Mouse (Mus musculus) liver, adult 2 months (tissue): ENCODE measurements around the gene Pkdrej. TPM values are rescaled to one million over a fixed set of nuclear protein-coding genes. Genes with fewer than 3 reads are reported as not detected.
A peak's percentile ranks its signal among the peaks of the same experiment; 100 is the strongest.

Experiments
- DNase-seq: peaks from one replicate; pipeline ENCODE4 v3.0.0-alpha.2; 2011; ENCODE audit warnings: low read depth, low spot score; ENCODE audit errors: extremely low read depth
- H3K27ac ChIP-seq: fragments of 200-500 bp; replicated peaks from 2 replicates; pipeline ENCODE4 v1.5.1; 2012; ENCODE audit warnings: low read depth, mild to moderate bottlenecking, control low read depth, inconsistent platforms, low read length; ENCODE audit not compliant: insufficient read depth
- H3K27me3 ChIP-seq: fragments of 200-500 bp; 2 replicates; pipeline ENCODE4 v1.6.1; 2012; ENCODE audit warnings: mild to moderate bottlenecking, moderate library complexity, low read length, inconsistent platforms; ENCODE audit not compliant: control insufficient read depth, insufficient read depth
- H3K36me3 ChIP-seq: fragments of 200-500 bp; 2 replicates; pipeline ENCODE4 v1.6.1; 2012; ENCODE audit warnings: low read length, inconsistent platforms; ENCODE audit not compliant: control insufficient read depth, insufficient read depth
- H3K4me1 ChIP-seq: fragments of 200-500 bp; 2 replicates; pipeline ENCODE4 v1.6.1; 2011; ENCODE audit warnings: low read length; ENCODE audit not compliant: control insufficient read depth, insufficient read depth
- H3K4me3 ChIP-seq: fragments of 200-500 bp; 2 replicates; pipeline ENCODE4 v1.5.1; 2011; ENCODE audit warnings: low read depth, mild to moderate bottlenecking, control low read depth, low read length, moderate library complexity; ENCODE audit not compliant: insufficient read depth
- H3K79me2 ChIP-seq: fragments of 200-500 bp; 2 replicates; pipeline ENCODE4 v1.6.1; 2012; ENCODE audit warnings: inconsistent platforms, mild to moderate bottlenecking, low read length, moderate library complexity; ENCODE audit not compliant: control insufficient read depth, insufficient read depth
- H3K9ac ChIP-seq: fragments of 200-500 bp; 2 replicates; pipeline ENCODE4 v1.6.1; 2012; ENCODE audit warnings: low read depth, mild to moderate bottlenecking, control low read depth, inconsistent platforms, low read length
- CTCF ChIP-seq: fragments of 200-500 bp; IDR thresholded peaks from 2 replicates; pipeline ENCODE4 v1.5.1; 2011; ENCODE audit warnings: low read depth, low read length, control low read depth
- POLR2A ChIP-seq: fragments of 200-500 bp; IDR thresholded peaks from 2 replicates; pipeline ENCODE4 v1.6.1; 2011; ENCODE audit warnings: low read length, control low read depth; ENCODE audit not compliant: insufficient read depth; ENCODE audit errors: extremely low read depth
- WGBS: fragments of 180-500 bp; shearing (Covaris S2); methylation state at CpG from one replicate; pipeline ENCODE4 v1.1.7; 2018; 5-methylcytosine and 5-hydroxymethylcytosine counted together
- polyA plus RNA-seq: library from polyadenylated mRNA; depleted of rRNA; stranded (reverse); fragments of >200 nt; gene quantifications from 2 replicates; pipeline ENCODE4 v1.2.3, GENCODE M21; 2012
- total RNA-seq: library from RNA; depleted of rRNA; stranded (reverse); fragments of >200 nt; gene quantifications from 2 replicates; pipeline ENCODE4 v1.2.3, GENCODE M21; 2014

Gene Pkdrej
- total and polyA plus RNA-seq, 2 experiments = 0.01 to 0.09 TPM

DNA sequence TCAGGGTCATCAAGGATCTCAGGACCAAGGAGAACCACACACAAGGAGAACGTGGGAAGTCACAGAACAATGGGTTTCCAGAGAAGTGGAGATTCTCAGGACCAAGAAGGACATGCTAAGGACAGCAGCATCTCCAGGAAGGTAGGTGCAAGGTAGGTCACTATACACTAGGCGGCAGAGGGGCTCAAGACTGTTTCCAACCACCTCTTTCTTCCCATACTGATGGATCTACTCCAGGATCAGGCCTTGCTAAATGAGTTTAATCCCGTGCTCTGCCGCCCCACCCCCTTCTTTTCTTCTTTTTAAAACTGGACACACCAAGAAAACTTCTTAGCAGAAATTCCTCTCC, 451 bp upstream of the Pkdrej start:
- WGBS = 43% methylated on average over 4 of the region's 4 CpGs
- Histone ChIP-seq H3K4me1 (peaks cover 4% of the 10 kb centered on the region; the same call in 1 of the 2 replicates), H3K4me3 (no peak overlapping the region), H3K9ac (no peak overlapping the region), H3K27me3 (0 out of 2 replicates have a peak, but pooled peaks cover 3% of the 10 kb centered on the region), H3K79me2 (no peaks in the 10 kb centered on the region), H3K27ac (no peak overlapping the region), H3K36me3 (no peaks in the 10 kb centered on the region)
- DNase-seq = no peak
- no peak for TF ChIP-seq CTCF
- TF ChIP-seq POLR2A = no peak

DNA sequence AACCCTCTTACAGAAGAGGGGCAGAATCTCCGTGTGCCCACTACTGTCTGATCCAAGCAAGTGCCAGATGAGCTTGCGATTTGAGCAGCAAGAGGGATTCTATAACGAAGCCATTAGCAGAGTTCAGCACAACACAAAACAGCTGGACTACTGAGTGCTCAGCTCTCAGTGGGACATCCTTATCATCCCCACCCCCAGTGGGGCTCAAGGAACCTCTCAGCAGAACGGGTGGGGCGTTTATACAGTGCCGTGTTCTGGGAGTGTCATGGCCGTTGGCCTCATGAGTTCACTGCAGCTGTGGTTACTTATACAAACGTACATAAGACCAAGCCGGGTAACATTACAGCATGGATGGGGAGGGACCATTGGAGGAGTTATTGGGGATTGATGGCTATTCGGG, 8.1 kb downstream of the Pkdrej start:
- H3K79me2 ChIP-seq = no peaks in the 10 kb centered on the region
- H3K4me3 ChIP-seq = no peak overlapping the region
- H3K27ac ChIP-seq = no peak overlapping the region
- H3K27me3 ChIP-seq = no peaks in the 10 kb centered on the region
- TF ChIP-seq POLR2A (no peak), CTCF (no peak)
- WGBS = 78% methylated on average over 10 of the region's 10 CpGs
- no peak for DNase-seq
- H3K9ac ChIP-seq = no peak overlapping the region
- no peaks in the 10 kb centered on the region for H3K36me3 ChIP-seq
- H3K4me1 ChIP-seq = peaks cover 6% of the 10 kb centered on the region

DNA sequence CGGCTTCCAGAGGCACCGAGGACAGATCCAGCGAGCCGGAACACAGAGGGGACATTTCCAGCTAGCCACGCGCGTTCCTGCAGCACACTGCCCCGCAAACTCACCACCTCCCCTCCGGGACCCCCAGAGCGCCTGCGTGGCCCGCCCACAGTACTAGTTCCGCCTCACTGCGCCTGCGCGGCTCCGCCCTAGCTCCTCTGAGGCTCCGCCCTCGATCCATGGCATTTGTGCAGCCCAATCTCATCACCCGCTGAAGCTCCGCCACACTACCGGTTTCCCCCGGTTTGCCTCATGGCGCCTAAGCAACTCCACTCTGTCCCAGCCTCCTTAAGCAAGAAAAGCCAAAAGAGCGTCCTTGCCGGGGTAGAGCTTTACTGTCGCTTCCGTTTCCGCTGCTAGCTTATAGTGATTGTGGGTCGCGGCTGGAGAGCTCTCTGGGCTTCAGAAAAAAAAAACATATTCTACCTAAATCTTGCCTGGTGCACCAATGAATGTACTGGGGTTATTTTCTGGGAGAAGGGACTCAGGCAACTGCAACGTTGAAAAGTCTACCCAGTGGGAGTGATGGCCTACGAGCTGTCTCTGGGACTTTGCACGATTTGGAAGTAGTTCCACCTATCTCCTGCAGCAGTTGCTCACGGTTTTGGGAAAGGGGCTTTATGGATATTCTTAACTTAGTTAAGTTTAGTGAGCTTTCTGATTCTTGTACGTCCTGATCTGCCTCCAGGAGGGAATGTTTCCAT, 9.8 kb downstream of the Pkdrej start, which contains the start of gene Cdpf1:
TSS of gene Cdpf1 (minus strand) at position 163 of the 743 bp plus-strand sequence.
- H3K27ac ChIP-seq = peak within 1 kb of the TSS; percentile 75
- DNase-seq = peak; percentile 81
- TF ChIP-seq CTCF = peak; percentile 24
- peak; percentile 71 for TF ChIP-seq POLR2A
- H3K4me3 ChIP-seq = peak within 1 kb of the TSS; percentile 82
- WGBS = 4% methylated on average over 36 of the region's 36 CpGs
- H3K9ac ChIP-seq = peak within 1 kb of the TSS; percentile 79
- H3K4me1 ChIP-seq = peaks cover 8% of the 10 kb centered on the region
- no peaks in the 10 kb centered on the region for H3K79me2 ChIP-seq
- H3K27me3 ChIP-seq = no peaks in the 10 kb centered on the region
- no peaks in the 10 kb centered on the region for H3K36me3 ChIP-seq

DNA sequence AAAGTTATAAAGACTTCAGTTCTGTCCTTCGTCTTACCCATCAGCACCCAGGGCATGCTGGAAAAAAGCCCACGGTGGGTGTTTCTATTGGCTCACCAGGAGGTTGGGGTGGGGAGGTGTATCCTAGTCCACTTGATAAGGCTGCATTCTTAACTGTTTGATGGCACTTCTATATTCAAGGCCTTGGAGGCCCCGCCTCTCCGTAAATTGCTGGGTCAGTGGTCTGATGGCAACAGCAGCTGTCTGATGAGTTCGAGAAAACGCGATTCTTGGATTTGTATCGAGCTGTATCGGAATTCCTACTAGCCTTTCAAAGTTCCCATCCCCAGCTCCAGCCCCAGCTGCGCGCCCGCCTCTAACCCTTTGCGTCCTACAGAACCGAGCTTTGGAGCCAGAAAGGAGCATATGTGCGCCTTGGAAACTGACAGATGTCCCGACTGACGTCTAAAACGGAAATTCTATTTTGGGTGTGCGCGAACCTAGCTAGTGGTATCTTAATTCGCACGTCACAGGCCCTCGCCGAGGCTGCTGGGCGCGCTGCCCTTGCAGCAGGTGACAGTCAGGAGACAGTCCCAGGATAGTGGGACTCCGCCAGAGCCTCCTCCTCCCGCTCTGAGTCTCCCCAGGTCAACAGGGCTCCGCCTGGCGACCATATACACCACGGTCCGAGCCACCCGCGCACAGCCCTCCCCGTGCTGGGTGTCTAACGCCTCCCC, 10.6 kb downstream of the Pkdrej start:
- TF ChIP-seq POLR2A (no peak), CTCF (peak; percentile 19)
- Histone ChIP-seq H3K4me1 (peaks cover 8% of the 10 kb centered on the region), H3K9ac (peak overlapping the region; percentile 79), H3K4me3 (peak overlapping the region; percentile 82), H3K27ac (peak overlapping the region; percentile 75), H3K36me3 (0 out of 2 replicates have a peak, but pooled peaks cover under 1% of the 10 kb centered on the region), H3K79me2 (no peaks in the 10 kb centered on the region), H3K27me3 (no peaks in the 10 kb centered on the region)
- WGBS = under 1% methylated on average over 36 of the region's 36 CpGs
- DNase-seq = peak; percentile 78

DNA sequence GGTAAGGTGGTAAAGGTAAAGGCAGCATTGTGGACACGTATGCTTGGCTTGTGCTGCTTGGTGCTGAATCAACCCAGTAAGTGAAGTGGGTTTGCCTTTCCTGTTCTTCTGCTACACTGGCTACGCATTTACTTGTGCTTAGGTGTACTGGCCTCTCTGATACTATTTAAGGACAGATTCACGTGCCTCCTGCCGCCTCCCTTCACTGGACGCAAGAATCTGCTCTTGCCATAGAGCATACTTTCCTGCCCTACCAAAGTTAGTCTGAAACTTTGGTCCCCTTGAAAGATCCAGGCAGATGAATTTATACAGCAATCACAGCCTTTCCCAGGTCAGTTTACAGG, 11.1 kb downstream of the Pkdrej start:
- Histone ChIP-seq H3K27me3 (no peaks in the 10 kb centered on the region), H3K36me3 (0 out of 2 replicates have a peak, but pooled peaks cover 1% of the 10 kb centered on the region), H3K4me1 (peaks cover 8% of the 10 kb centered on the region), H3K79me2 (no peaks in the 10 kb centered on the region), H3K9ac (peak overlapping the region; percentile 79), H3K27ac (peak overlapping the region; percentile 75), H3K4me3 (no peak overlapping the region)
- no peak for TF ChIP-seq POLR2A
- no peak for TF ChIP-seq CTCF
- 32% methylated on average over 5 of the region's 5 CpGs for WGBS
- DNase-seq = no peak

DNA sequence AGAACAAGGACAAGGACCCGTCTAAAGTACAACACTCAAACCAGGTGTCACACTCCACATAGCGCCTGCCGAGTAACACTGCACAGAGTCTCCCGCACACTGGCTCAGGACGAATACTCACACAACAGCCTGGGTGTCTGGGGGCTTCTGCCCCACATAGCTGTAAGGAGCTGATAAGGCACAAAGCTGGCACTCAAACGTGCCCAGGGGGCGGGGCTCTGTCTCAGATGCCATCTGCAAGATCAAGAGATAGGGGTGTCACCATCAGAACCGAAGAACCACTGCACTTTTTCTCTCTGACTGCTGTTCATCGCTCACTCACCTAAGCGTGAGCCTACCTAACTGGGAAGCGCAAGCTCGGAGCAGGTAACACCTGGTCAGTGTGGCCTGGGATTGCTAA, 12.4 kb downstream of the Pkdrej start:
- H3K36me3 ChIP-seq = peaks cover 9% of the 10 kb centered on the region
- no peak overlapping the region for H3K4me3 ChIP-seq
- WGBS = 79% methylated on average over 12 of the region's 12 CpGs

More for the DNA sequence above, 12.4 kb downstream of the Pkdrej start:
- no peaks in the 10 kb centered on the region for H3K27me3 ChIP-seq
- no peak for DNase-seq
- no peak overlapping the region for H3K9ac ChIP-seq
- H3K4me1 ChIP-seq = peaks cover 8% of the 10 kb centered on the region
- no peak overlapping the region for H3K27ac ChIP-seq
- TF ChIP-seq POLR2A = no peak
- TF ChIP-seq CTCF = no peak
- H3K79me2 ChIP-seq = no peaks in the 10 kb centered on the region
